8 mouse cellular contexts compared by ENCODE assay signal in genomic region chr7:99268951-99269945, GRCm38 (mm10). TPM values are rescaled to one million over a fixed set of nuclear protein-coding genes. Genes with fewer than 3 reads are reported as not detected.
DNase-seq lines count a peak whose midpoint lies in the region; ATAC-seq lines count a peak whose summit lies in the region.

No protein-coding gene starts in this region.

- peak; percentile 26 to 45 for DNase-seq in heart, adult 18-20 months
- DNase-seq in heart, adult 8-10 months (ENCODE audit: low spot score) = no peak
- DNase-seq in MN1 (ENCODE audit: low spot score) = peak; percentile 60
- no peak for DNase-seq in hindbrain, embryonic 14.5 days (ENCODE audit: low spot score)
- DNase-seq in left cerebral cortex, adult 18-20 months (ENCODE audit: low spot score in 2 of 2) = no peak

- WGBS in embryonic facial prominence, embryonic 15.5 days = 7% methylated on average over 42 of the region's 42 CpGs
- 5% methylated on average over 42 of the region's 42 CpGs for WGBS in hindbrain, embryonic 14.5 days
- 5% methylated on average over 41 of the region's 42 CpGs for WGBS in midbrain, embryonic 16.5 days

- H3K4me3 ChIP-seq in embryonic facial prominence, embryonic 15.5 days (replicated peaks) = peak overlapping the region; percentile 51
- H3K4me3 ChIP-seq in hindbrain, embryonic 14.5 days (replicated peaks; ENCODE audit: low read length) = peak overlapping the region; percentile 89
- peak overlapping the region; percentile 92 for H3K4me3 ChIP-seq in midbrain, embryonic 16.5 days (ENCODE audit: low read depth, low read length)

- H3K27me3 ChIP-seq in embryonic facial prominence, embryonic 15.5 days = peaks cover 61% of the 10 kb centered on the region
- H3K27me3 ChIP-seq in hindbrain, embryonic 14.5 days (ENCODE audit: control insufficient read depth, insufficient read depth, low read length) = no peaks in the 10 kb centered on the region
- no peaks in the 10 kb centered on the region for H3K27me3 ChIP-seq in midbrain, embryonic 16.5 days (ENCODE audit: control insufficient read depth, insufficient read depth, low read depth, low read length)

- peaks cover 25% of the 10 kb centered on the region for H3K4me1 ChIP-seq in embryonic facial prominence, embryonic 15.5 days
- H3K4me1 ChIP-seq in hindbrain, embryonic 14.5 days (replicated peaks; ENCODE audit: control insufficient read depth, insufficient read depth, low read length) = peaks cover 45% of the 10 kb centered on the region
- peaks cover 40% of the 10 kb centered on the region for H3K4me1 ChIP-seq in midbrain, embryonic 16.5 days (ENCODE audit: control insufficient read depth, insufficient read depth, low read length)

- H3K9me3 ChIP-seq in embryonic facial prominence, embryonic 15.5 days (replicated peaks) = no peaks in the 10 kb centered on the region
- H3K9me3 ChIP-seq in hindbrain, embryonic 14.5 days (ENCODE audit: control insufficient read depth, low read length) = no peaks in the 10 kb centered on the region
- no peaks in the 10 kb centered on the region for H3K9me3 ChIP-seq in midbrain, embryonic 16.5 days (replicated peaks; ENCODE audit: control insufficient read depth, low read length, poor library complexity, severe bottlenecking)

- peak overlapping the region; percentile 18 for H3K9ac ChIP-seq in embryonic facial prominence, embryonic 15.5 days
- peak overlapping the region; percentile 96 for H3K9ac ChIP-seq in hindbrain, embryonic 14.5 days
- H3K9ac ChIP-seq in midbrain, embryonic 16.5 days (ENCODE audit: low read depth, low read length) = peak overlapping the region; percentile 88

- H3K36me3 ChIP-seq in embryonic facial prominence, embryonic 15.5 days = no peaks in the 10 kb centered on the region
- H3K36me3 ChIP-seq in hindbrain, embryonic 14.5 days (replicated peaks; ENCODE audit: control insufficient read depth, insufficient read depth) = no peaks in the 10 kb centered on the region; the same call in none of the 2 replicates
- H3K36me3 ChIP-seq in midbrain, embryonic 16.5 days (ENCODE audit: control insufficient read depth, insufficient read depth, low read length) = no peaks in the 10 kb centered on the region

- H3K4me2 ChIP-seq in embryonic facial prominence, embryonic 15.5 days (replicated peaks) = peak overlapping the region; percentile 90
- H3K4me2 ChIP-seq in hindbrain, embryonic 14.5 days (replicated peaks) = peak overlapping the region; percentile 76
- H3K4me2 ChIP-seq in midbrain, embryonic 16.5 days (ENCODE audit: low read length) = peak overlapping the region; percentile 71

- H3K27ac ChIP-seq in embryonic facial prominence, embryonic 15.5 days (replicated peaks) = no peak overlapping the region
- H3K27ac ChIP-seq in hindbrain, embryonic 14.5 days = peak overlapping the region; percentile 98
- peak overlapping the region; percentile 56 for H3K27ac ChIP-seq in midbrain, embryonic 16.5 days (ENCODE audit: low read length)

- ATAC-seq in embryonic facial prominence, embryonic 15.5 days (ENCODE audit: insufficient number of reproducible peaks, low FRiP score, low TSS enrichment, low read depth) = peak; percentile 59
- ATAC-seq in hindbrain, embryonic 14.5 days (ENCODE audit: low FRiP score) = peak; percentile 12; the same call in 1 of the 2 replicates
- peak; percentile 2; the same call in 1 of the 2 replicates for ATAC-seq in midbrain, embryonic 16.5 days
- ATAC-seq in megakaryocyte progenitor cell, adult 5-6 weeks (replicated peaks; ENCODE audit: poor library complexity) = no peak

RNA-seq across cellular contexts. Expression of gene Map6, which starts 2.0 kb away (rescaled TPM):
- 1 to 10 TPM; 3.7 to 5.1 TPM for total RNA-seq in heart, adult 18-20 months (2021)
- total RNA-seq in heart, adult 8-10 months (2022) = 1 to 10 TPM; 3.0 to 5.1 (median 3.6) TPM
- 9.3 and 11.0 TPM in 2 replicates for polyA plus RNA-seq in embryonic facial prominence, embryonic 15.5 days (2015; fragmentation: Nextera tagmentation; extraction: Ambion mirVana)
- 122 and 135 TPM in 2 replicates for polyA plus RNA-seq in hindbrain, embryonic 14.5 days (2014; fragmentation: Nextera tagmentation; extraction: Ambion mirVana)
- polyA plus RNA-seq in midbrain, embryonic 16.5 days (2015; fragmentation: Nextera tagmentation; extraction: Ambion mirVana) = 140 and 155 TPM in 2 replicates
- 0.56 TPM in 1 of 2 replicates, not detected in the other for total RNA-seq in megakaryocyte progenitor cell, adult 5-6 weeks (2015)
- not detected in 2 replicates for total RNA-seq in megakaryocyte progenitor cell, adult 5-6 weeks (2017)
- total RNA-seq in left cerebral cortex, adult 18-20 months (2021) = 100 to 1,000 TPM; 134 to 141 TPM

RNA-seq across cellular contexts. Expression of gene Mogat2, which starts 30.8 kb away (rescaled TPM):
- not detected for total RNA-seq in heart, adult 18-20 months (2021)
- not detected for total RNA-seq in heart, adult 8-10 months (2022)
- 2.5 TPM in 2 replicates for polyA plus RNA-seq in embryonic facial prominence, embryonic 15.5 days (2015; fragmentation: Nextera tagmentation; extraction: Ambion mirVana)
- 1.3 and 2.5 TPM in 2 replicates for polyA plus RNA-seq in hindbrain, embryonic 14.5 days (2014; fragmentation: Nextera tagmentation; extraction: Ambion mirVana)
- 1.1 and 1.2 TPM in 2 replicates for polyA plus RNA-seq in midbrain, embryonic 16.5 days (2015; fragmentation: Nextera tagmentation; extraction: Ambion mirVana)
- total RNA-seq in megakaryocyte progenitor cell, adult 5-6 weeks (2015) = 7.4 and 8.2 TPM in 2 replicates
- 8.2 and 9.8 TPM in 2 replicates for total RNA-seq in megakaryocyte progenitor cell, adult 5-6 weeks (2017)
- not detected for total RNA-seq in left cerebral cortex, adult 18-20 months (2021)

Comparison
In these comparisons a context has a peak if more than half of its experiments do, and no peak if none do; other contexts are left out.
1. DNase-seq: peak in heart, adult 18-20 months (2 of 2) and MN1 (single experiment); none in heart, adult 8-10 months (single experiment), hindbrain, embryonic 14.5 days (single experiment) and left cerebral cortex, adult 18-20 months (0 of 2).
2. H3K9ac ChIP-seq: peak in every context shown above with its lines; median percentile 96 in hindbrain, embryonic 14.5 days; 88 in midbrain, embryonic 16.5 days; 18 in embryonic facial prominence, embryonic 15.5 days.
3. RNA of gene Map6, which starts 2.0 kb away (total RNA-seq): 134 to 141 TPM in left cerebral cortex, adult 18-20 months; 3.7 to 5.1 TPM in heart, adult 18-20 months, 3.0 to 5.1 TPM in heart, adult 8-10 months and 0.56 TPM in megakaryocyte progenitor cell, adult 5-6 weeks; every median in the first group is over 10 times any median in the second.
4. RNA of gene Mogat2, which starts 30.8 kb away (total RNA-seq): 7.4 to 9.8 TPM in megakaryocyte progenitor cell, adult 5-6 weeks; not detected in heart, adult 18-20 months, not detected in heart, adult 8-10 months and not detected in left cerebral cortex, adult 18-20 months; every median in the first group is over 4 times any median in the second.
5. Peak in every context shown above with its lines, with median percentiles within 50 percentile points of each other: H3K4me2 ChIP-seq and H3K4me3 ChIP-seq.